Mouse (Mus musculus) central nervous system, embryonic 14 days (tissue): Measurements from ENCODE around the gene Cul1. TPM values are rescaled to one million over a fixed set of nuclear protein-coding genes. Genes with fewer than 3 reads are reported as not detected.

Experiments
- polyA plus RNA-seq: library from polyadenylated mRNA; depleted of rRNA; stranded (reverse); fragments of >200 nt; gene quantifications from 2 replicates; pipeline ENCODE4 v1.2.3, GENCODE M21; 2012; rRNA removed

Gene Cul1
- polyA plus RNA-seq, result 114 and 141 TPM in 2 replicates

DNA sequence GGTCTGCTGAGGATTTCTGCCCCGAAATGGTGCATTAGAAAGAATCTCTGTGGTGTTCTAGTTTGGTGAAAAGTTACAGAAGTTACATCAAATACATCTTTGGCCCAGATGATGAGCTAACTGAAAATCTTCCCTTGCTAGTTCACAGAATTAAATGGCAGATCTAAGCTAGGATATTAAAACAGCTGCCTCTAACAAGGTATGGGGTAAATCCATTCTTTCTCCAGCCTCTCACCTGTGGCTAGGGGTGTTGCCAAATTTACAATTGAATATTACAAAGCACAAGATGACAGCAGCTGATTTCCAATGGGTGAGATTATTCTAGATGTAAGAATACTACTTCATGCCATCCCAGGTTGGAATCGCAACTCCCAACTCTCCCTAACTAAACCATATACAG lies at the start of gene Cul1:
TSS of gene Cul1 (plus strand) at position 301 of the 400 bp plus-strand sequence.

Other genes with a start within 250 kb of the Cul1 start
- gene Ezh2, start 141.9 kb downstream of the Cul1 start, polyA plus RNA-seq, result 211 and 271 TPM in 2 replicates